Mouse (Mus musculus): ENCODE data around the gene Mipep. TPM values are rescaled to one million over a fixed set of nuclear protein-coding genes. Genes with fewer than 3 reads are reported as not detected.

The Mipep gene
- polyA plus RNA-seq, 1 experiment from 2014 or later, result 13.5 TPM

DNA sequence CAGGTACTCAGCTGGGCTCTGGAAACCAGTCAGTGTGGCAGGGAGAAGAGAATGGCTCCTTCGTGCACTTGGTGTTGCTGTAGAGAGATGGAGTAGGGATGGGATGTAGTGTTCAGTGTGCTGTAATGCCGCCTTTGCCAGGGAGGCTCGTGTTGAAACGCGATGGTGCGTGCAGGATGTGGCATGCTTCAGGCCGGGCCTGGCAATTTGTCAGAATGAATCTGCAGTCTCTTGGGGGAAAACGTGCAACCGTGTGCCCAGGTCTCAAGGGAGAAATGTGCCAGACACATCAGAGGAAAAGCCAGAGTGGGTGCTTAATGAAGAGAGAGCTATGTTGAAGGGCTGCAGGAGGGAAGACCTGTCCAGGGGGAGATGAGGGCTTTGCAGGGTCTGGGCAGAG lies 20.6 kb downstream of the Mipep start:
- H3K4me3 ChIP-seq (replicated peaks), result no peak overlapping the region

DNA sequence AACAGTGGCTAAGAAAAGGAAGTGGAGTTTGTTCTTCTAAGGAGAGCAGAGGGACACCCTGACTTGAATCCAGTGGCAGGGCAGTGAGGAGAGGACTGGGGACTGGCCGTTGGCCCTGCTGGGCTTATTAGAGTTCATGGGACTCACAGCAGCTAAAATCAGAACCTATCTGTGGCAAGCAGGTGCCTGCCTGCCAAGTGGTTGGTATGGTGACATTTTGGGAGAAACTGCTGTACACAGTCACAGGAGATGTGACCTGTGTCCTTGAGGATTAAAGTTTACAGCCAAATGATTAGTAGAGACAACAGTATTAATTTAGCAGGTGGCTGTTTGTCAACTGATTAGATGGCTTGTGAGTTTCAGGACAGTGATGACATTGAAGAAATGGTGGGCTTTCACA lies 21.5 kb downstream of the Mipep start:
- H3K4me1 ChIP-seq (replicated peaks), result peaks cover 7% of the 10 kb centered on the region
- WGBS (ENCODE audit: insufficient replicate concordance), result 52% methylated on average over 1 of the region's 1 CpGs
- H3K9ac ChIP-seq, result no peak overlapping the region
- ATAC-seq (ENCODE audit: low read depth) (no peak), DNase-seq (no peak)
- no peak overlapping the region for H3K4me3 ChIP-seq (replicated peaks)
- H3K27me3 ChIP-seq, result no peaks in the 10 kb centered on the region
- H3K9me3 ChIP-seq (replicated peaks), result no peaks in the 10 kb centered on the region
- no peak overlapping the region for H3K27ac ChIP-seq
- no peak overlapping the region for H3K4me2 ChIP-seq
- H3K36me3 ChIP-seq, result peaks cover 24% of the 10 kb centered on the region

More for the DNA sequence above, 20.6 kb downstream of the Mipep start:
- no peak overlapping the region for H3K27ac ChIP-seq
- no peak overlapping the region for H3K9ac ChIP-seq
- H3K4me1 ChIP-seq (replicated peaks), result peaks cover 7% of the 10 kb centered on the region
- no peak for DNase-seq
- no peak for ATAC-seq (ENCODE audit: low read depth)
- H3K27me3 ChIP-seq, result no peaks in the 10 kb centered on the region
- peaks cover 24% of the 10 kb centered on the region for H3K36me3 ChIP-seq
- no peaks in the 10 kb centered on the region for H3K9me3 ChIP-seq (replicated peaks)
- no peak overlapping the region for H3K4me2 ChIP-seq
- WGBS (ENCODE audit: insufficient replicate concordance), result 80% methylated on average over 9 of the region's 9 CpGs

DNA sequence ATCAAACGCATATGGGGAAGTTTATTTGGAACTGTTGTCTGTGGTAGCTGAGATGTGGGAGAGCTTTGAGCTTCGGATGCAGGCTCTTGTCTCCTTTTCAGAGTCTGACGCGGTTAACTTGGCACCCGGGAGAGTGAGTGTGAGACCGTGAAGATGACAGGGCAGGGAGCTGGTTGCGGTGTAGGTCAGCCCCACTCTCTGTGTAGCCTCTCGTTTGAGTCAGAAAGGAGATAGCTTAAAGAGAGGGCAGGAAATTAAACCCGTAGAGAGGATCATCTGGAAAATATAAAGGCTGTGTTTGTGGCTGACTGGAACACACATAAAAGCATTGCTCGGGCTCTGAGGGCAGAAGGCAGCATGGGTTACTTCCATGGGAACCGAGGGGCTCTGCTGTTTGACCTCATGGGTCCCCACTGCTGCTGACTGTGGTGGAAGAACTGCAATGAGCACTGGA lies 22.5 kb downstream of the Mipep start:
- no peak overlapping the region for H3K9ac ChIP-seq
- H3K9me3 ChIP-seq (replicated peaks), result no peaks in the 10 kb centered on the region
- H3K4me2 ChIP-seq, result no peak overlapping the region
- WGBS (ENCODE audit: insufficient replicate concordance), result 70% methylated on average over 11 of the region's 11 CpGs
- H3K4me1 ChIP-seq (replicated peaks), result peaks cover 7% of the 10 kb centered on the region
- no peak for DNase-seq
- no peak overlapping the region for H3K27ac ChIP-seq
- H3K27me3 ChIP-seq, result no peaks in the 10 kb centered on the region
- H3K36me3 ChIP-seq, result peaks cover 23% of the 10 kb centered on the region
- ATAC-seq (ENCODE audit: low read depth), result no peak
- H3K4me3 ChIP-seq (replicated peaks), result no peak overlapping the region

DNA sequence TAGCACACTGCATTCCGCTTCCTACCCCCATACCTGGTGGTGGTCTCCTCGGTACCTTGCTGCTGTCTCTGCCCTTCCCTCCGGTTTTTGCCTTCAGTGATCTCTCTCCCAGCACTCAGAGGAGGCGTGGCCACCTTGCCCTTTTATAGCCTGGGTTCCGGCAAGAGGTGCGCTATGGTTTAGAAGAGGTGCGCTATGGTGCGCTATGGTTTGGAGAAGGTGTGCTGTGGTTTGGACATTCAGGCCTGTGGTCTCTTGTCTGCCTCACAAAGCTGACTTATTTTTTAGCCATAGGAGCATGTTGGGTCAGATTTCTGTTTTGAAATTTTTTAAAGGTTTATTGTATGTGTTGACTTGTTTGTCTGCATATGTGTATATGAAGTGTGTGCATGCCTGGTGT lies 25.5 kb downstream of the Mipep start:
- ATAC-seq (ENCODE audit: low read depth) (no peak), DNase-seq (no peak)
- H3K9me3 ChIP-seq (replicated peaks), result no peaks in the 10 kb centered on the region
- H3K4me1 ChIP-seq (replicated peaks), result peaks cover 7% of the 10 kb centered on the region
- 83% methylated on average over 8 of the region's 8 CpGs for WGBS (ENCODE audit: insufficient replicate concordance)
- H3K4me2 ChIP-seq, result no peak overlapping the region
- no peak overlapping the region for H3K27ac ChIP-seq
- no peak overlapping the region for H3K9ac ChIP-seq
- H3K27me3 ChIP-seq, result no peaks in the 10 kb centered on the region
- no peak overlapping the region for H3K4me3 ChIP-seq (replicated peaks)
- peaks cover 9% of the 10 kb centered on the region; the same call in 1 of the 2 replicates for H3K36me3 ChIP-seq

DNA sequence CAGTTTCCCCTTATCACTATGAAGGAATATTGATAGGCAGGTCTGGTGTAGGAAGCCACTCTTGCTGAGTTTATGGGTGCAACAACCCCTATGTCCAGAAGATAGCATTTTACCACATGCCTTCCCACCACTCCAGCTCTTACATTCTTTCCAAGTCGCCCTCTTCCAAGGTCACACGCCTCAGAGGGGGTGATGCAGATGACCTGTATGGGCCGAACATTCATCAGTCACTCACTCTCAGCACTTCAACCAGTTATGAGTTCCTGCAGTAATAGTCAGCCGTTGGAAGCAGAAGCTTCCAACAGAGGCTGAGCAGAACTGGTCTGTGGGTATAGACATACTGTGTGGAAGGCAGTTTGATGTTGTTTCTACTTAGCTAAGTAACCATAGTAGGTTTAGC lies 27.2 kb downstream of the Mipep start:
- no peak overlapping the region for H3K4me2 ChIP-seq
- no peak for ATAC-seq (ENCODE audit: low read depth)
- H3K27ac ChIP-seq, result no peak overlapping the region
- H3K4me3 ChIP-seq (replicated peaks), result no peak overlapping the region
- no peak overlapping the region for H3K9ac ChIP-seq
- H3K27me3 ChIP-seq, result no peaks in the 10 kb centered on the region
- H3K9me3 ChIP-seq (replicated peaks), result no peaks in the 10 kb centered on the region
- 71% methylated on average over 4 of the region's 4 CpGs for WGBS (ENCODE audit: insufficient replicate concordance)
- no peak for DNase-seq
- H3K4me1 ChIP-seq (replicated peaks), result peaks cover 7% of the 10 kb centered on the region
- peaks cover 11% of the 10 kb centered on the region; the same call in 1 of the 2 replicates for H3K36me3 ChIP-seq

DNA sequence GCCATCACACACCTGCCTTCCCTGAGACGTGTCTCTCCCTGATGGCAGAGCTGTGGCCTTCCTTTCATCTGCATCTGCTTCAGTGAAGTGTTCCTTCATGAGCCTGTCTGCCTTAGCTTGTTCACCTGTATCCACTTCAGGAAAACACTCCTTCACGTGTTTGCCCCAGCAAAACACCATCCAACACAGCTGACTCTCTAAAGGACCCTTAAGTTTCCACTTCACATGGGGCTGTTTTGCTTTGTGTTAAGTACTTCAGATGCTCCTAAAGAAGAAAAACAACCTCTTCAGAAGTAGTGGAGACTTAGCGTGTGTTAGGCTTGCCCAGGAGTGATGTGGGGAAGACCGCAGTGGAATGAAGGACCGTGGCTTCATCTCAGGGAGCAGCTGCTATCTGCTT lies 30.7 kb downstream of the Mipep start:
- H3K27me3 ChIP-seq, result no peaks in the 10 kb centered on the region
- no peaks in the 10 kb centered on the region for H3K9me3 ChIP-seq (replicated peaks)
- peaks cover 11% of the 10 kb centered on the region; the same call in 1 of the 2 replicates for H3K36me3 ChIP-seq
- H3K4me3 ChIP-seq (replicated peaks), result no peak overlapping the region
- no peak overlapping the region for H3K9ac ChIP-seq
- no peak overlapping the region for H3K27ac ChIP-seq
- no peaks in the 10 kb centered on the region; the same call in 1 of the 2 replicates for H3K4me1 ChIP-seq (replicated peaks)
- 75% methylated on average over 5 of the region's 5 CpGs for WGBS (ENCODE audit: insufficient replicate concordance)
- DNase-seq (no peak), ATAC-seq (ENCODE audit: low read depth) (no peak)
- H3K4me2 ChIP-seq, result no peak overlapping the region

DNA sequence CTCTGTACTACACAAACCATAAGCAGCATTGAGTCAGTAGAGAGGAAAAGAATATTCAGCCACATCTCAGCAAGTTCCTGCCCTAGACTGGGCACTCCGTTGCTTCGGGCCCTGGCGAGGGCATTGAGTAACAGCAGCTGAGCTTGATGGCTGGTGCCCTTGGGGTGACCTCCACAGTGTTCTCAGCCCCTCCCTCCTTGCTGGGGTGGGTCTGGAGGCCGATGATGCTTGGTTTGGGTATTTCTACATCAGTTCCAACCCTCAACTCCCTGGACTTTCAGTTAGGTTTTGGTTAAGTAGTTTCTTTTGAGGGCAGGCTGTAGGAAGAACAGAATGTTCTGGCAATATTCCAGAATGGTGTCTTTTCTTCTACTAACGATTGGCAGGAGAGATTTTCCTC lies 33.7 kb downstream of the Mipep start:
- H3K4me3 ChIP-seq (replicated peaks), result no peak overlapping the region
- H3K36me3 ChIP-seq, result peaks cover 11% of the 10 kb centered on the region; the same call in 1 of the 2 replicates
- WGBS (ENCODE audit: insufficient replicate concordance), result 80% methylated on average over 5 of the region's 5 CpGs
- H3K9ac ChIP-seq, result no peak overlapping the region
- no peaks in the 10 kb centered on the region for H3K9me3 ChIP-seq (replicated peaks)
- H3K27ac ChIP-seq, result no peak overlapping the region
- no peak overlapping the region for H3K4me2 ChIP-seq
- DNase-seq (no peak), ATAC-seq (ENCODE audit: low read depth) (no peak)
- no peaks in the 10 kb centered on the region for H3K27me3 ChIP-seq
- no peaks in the 10 kb centered on the region; the same call in 1 of the 2 replicates for H3K4me1 ChIP-seq (replicated peaks)

DNA sequence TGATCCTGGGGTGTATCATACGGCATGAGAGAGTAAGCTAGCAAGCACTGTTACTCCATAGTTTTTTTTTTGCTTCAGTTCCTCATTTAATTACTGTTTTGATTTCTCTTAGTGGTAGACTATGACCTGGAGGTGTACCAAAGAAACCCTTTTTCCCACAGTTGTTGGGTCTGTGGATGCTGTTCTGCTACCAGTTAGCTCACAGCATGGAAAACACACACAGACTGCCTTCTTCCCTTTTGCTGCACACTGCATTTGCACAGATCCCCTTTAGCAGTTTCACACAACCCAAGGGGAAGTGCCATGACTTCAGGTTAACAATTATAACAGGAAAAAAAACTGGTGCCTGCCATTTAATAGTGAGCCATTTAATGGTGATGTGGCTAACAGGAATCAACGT lies 45.7 kb downstream of the Mipep start:
- H3K4me3 ChIP-seq (replicated peaks), result no peak overlapping the region
- DNase-seq (no peak), ATAC-seq (ENCODE audit: low read depth) (no peak)
- no peak overlapping the region for H3K4me2 ChIP-seq
- no peak overlapping the region for H3K27ac ChIP-seq
- H3K9me3 ChIP-seq (replicated peaks), result 0 out of 2 replicates have a peak, but pooled peaks cover 4% of the 10 kb centered on the region
- 86% methylated on average over 2 of the region's 2 CpGs for WGBS (ENCODE audit: insufficient replicate concordance)
- H3K36me3 ChIP-seq, result peaks cover 26% of the 10 kb centered on the region
- H3K9ac ChIP-seq, result no peak overlapping the region
- no peaks in the 10 kb centered on the region for H3K4me1 ChIP-seq (replicated peaks)
- H3K27me3 ChIP-seq, result no peaks in the 10 kb centered on the region

DNA sequence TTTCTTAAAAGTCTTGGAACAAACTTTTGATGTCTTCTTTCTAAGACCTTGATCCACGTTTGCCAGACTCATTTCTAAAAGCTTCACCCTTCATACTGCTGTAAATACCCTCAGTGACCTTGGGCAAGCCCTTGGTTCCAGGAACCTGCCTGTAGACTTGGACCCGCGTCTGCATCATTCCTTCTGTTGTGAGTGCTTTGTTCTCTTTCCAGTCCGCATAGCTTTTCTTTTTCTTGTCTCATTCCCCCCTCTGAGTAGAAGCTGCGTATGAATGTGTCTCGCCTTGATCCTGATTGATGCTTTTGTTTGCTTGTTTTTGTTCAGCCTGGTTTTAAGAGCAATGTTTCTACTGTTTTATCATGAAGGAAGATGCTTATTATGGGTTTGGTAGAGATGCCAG lies 52.3 kb downstream of the Mipep start:
- Histone ChIP-seq H3K9me3 (replicated peaks) (0 out of 2 replicates have a peak, but pooled peaks cover 4% of the 10 kb centered on the region), H3K27ac (no peak overlapping the region), H3K27me3 (no peaks in the 10 kb centered on the region), H3K4me2 (no peak overlapping the region), H3K36me3 (peaks cover 13% of the 10 kb centered on the region), H3K4me1 (replicated peaks) (peaks cover under 1% of the 10 kb centered on the region; the same call in 1 of the 2 replicates), H3K9ac (no peak overlapping the region), H3K4me3 (replicated peaks) (no peak overlapping the region)
- 79% methylated on average over 6 of the region's 6 CpGs for WGBS (ENCODE audit: insufficient replicate concordance)
- no peak for ATAC-seq (ENCODE audit: low read depth)
- no peak for DNase-seq

DNA sequence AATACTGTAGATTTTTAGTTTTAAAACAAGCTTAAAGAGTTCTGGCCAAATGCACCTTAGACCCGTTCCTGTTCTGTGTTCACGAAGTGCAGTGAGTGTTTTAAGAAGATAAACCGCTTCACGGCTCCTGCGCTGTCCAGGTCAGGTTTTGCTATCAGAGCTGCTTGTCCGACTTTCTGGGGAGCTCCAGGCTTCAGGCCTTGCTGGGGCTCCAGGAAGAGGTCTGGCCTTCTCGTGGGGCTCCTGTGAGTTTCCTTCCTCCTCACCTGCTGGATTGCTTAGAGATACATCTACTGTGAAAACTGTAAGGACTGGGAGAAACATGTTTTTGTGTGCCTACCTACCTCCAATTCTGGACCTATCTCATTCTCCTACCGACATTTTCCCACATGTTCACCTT lies 55.3 kb downstream of the Mipep start:
- ATAC-seq (ENCODE audit: low read depth) (no peak), DNase-seq (no peak)
- 47% methylated on average over 8 of the region's 8 CpGs for WGBS (ENCODE audit: insufficient replicate concordance)
- no peaks in the 10 kb centered on the region for H3K9me3 ChIP-seq (replicated peaks)
- no peak overlapping the region for H3K4me3 ChIP-seq (replicated peaks)
- H3K4me2 ChIP-seq, result no peak overlapping the region
- H3K4me1 ChIP-seq (replicated peaks), result peaks cover 4% of the 10 kb centered on the region; the same call in 1 of the 2 replicates
- H3K27me3 ChIP-seq, result no peaks in the 10 kb centered on the region
- H3K36me3 ChIP-seq, result no peaks in the 10 kb centered on the region
- H3K9ac ChIP-seq, result no peak overlapping the region
- no peak overlapping the region for H3K27ac ChIP-seq

DNA sequence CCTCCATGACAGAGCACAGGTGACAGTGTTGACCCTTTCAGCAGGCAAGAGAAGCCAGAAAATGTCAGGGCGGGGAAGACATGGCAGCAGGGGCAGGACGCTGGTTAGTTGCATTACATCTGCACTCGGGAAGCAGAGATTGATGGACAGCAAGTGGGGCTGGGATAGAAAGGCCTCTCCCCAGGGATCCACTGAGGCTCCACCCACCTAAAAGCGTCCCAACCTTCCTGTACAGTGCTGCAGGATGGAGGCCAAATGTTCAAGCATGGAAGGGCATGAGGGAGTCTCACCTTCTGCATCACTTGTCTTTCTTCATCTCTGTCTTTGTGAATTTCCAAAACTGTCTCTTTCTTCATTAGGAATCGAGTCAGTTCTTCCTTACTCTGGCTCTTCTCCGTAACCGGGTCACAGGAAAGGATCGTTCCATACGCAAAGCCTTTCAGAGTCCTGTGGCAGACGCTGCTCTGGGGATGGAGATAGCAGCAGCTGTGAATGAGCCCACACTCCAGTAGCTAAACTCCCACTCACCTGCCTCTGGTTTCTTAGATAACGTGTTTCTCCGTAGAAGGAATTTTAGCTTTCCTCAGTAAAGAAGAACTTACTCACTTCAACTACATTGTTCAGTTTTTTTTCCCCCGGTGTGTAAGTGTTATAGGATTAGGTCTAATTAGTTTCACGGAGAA lies 57.7 kb downstream of the Mipep start:
- ATAC-seq (ENCODE audit: low read depth) (no peak), DNase-seq (no peak)
- Histone ChIP-seq H3K4me1 (replicated peaks) (peaks cover 4% of the 10 kb centered on the region; the same call in 1 of the 2 replicates), H3K27ac (no peak overlapping the region), H3K36me3 (peaks cover 4% of the 10 kb centered on the region; the same call in 1 of the 2 replicates), H3K9me3 (replicated peaks) (no peaks in the 10 kb centered on the region), H3K27me3 (no peaks in the 10 kb centered on the region), H3K4me3 (replicated peaks) (no peak overlapping the region), H3K4me2 (no peak overlapping the region), H3K9ac (no peak overlapping the region)
- WGBS (ENCODE audit: insufficient replicate concordance), result 75% methylated on average over 14 of the region's 14 CpGs

DNA sequence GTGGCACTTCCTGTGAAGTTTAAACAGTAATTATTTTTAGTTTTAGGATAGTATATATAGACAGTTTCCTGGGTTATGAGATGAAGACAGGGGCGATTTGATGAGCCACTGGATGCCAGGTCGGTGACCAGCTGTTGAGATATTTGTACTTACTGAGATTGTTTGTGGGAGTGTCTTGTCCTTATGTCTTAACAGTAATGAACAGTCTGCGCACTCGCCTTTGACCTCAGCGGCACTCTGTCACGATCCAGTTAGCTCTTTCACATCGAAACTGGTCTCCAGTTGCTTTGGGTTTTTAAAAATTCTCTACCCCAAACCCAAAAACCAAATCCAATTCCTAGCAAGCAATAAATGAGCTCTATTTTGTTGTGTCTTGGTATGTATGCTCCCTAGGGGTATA lies 59.2 kb downstream of the Mipep start:
- no peak for DNase-seq
- Histone ChIP-seq H3K4me1 (replicated peaks) (peaks cover 4% of the 10 kb centered on the region; the same call in 1 of the 2 replicates), H3K27ac (no peak overlapping the region), H3K36me3 (peaks cover 8% of the 10 kb centered on the region), H3K9ac (no peak overlapping the region), H3K4me2 (no peak overlapping the region), H3K4me3 (replicated peaks) (no peak overlapping the region), H3K27me3 (no peaks in the 10 kb centered on the region), H3K9me3 (replicated peaks) (no peaks in the 10 kb centered on the region)
- ATAC-seq (ENCODE audit: low read depth), result no peak
- 70% methylated on average over 7 of the region's 7 CpGs for WGBS (ENCODE audit: insufficient replicate concordance)

Measured in liver, embryonic 13.5 days (tissue).